Mouse (Mus musculus): Measurements from ENCODE around the gene Tcf7l2.

DNA sequence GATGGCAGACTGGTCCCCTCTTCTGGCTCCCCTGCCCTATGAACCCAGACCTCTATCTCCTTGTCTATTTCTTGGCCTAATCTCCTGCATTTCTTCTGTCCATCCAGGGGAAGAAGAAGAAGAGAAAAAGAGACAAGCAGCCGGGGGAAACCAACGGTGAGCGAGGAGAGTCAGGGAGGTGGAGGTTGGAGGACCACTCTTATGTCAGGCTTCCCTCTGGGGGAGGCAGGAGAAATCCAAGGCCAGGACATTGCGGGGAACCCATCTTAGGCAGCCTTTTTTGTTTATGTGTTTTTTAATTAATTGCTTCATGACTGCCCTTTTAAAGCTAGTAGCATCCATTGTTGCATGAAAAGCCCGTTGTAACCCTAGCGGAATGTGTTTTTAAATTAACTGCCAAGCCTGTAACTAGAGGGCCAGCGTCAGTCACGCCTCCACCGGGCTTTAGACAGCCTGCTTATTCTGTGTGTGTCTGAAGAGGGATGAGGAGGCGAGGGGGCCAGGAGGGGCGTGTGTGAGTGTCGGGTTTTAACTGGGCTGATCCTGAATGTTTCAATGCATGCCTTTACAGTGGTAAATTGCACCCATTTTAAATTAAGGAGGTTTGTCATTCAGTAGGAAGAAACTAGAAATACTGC lies 182.3 kb downstream of the Tcf7l2 start:
- TF ChIP-seq CTCF (IDR thresholded peaks at IDR 0.05; ENCODE audit: low read depth): no peak
- no peak for TF ChIP-seq EP300 (IDR thresholded peaks at IDR 0.05; ENCODE audit: low read depth)

All from heart, postnatal 0 days (tissue).